Comparison of ENCODE assay signal across 9 mouse cellular contexts in genomic region chr11:26785164-26785563, GRCm38 (mm10).
DNase-seq lines count a peak whose midpoint lies in the region; ATAC-seq lines count a peak whose summit lies in the region.
"Had no signal": no experiment of that assay in that cellular context is flagged by ENCODE, and none has a peak within 500 bp of the region (broad histone marks: within the 10 kb centered on the region; RNA-seq: fewer than 3 reads in every experiment).

No protein-coding gene starts in this region.

- DNase-seq in kidney, adult 9 months, result peak; percentile 5
- no peak for DNase-seq in kidney, postnatal 14 days
- DNase-seq in CD4-positive helper T cell, adult 2 months (ENCODE audit: low read depth, low spot score), result peak; percentile 2
- DNase-seq in ZHBTc4 (ENCODE audit: low read depth, low spot score), result peak; percentile 7
- peak; percentile 44 to 63 for DNase-seq in left cerebral cortex, postnatal 14 days (ENCODE audit: low spot score in 2 of 2)
- no peak for DNase-seq in urinary bladder, adult 2 months (ENCODE audit: low spot score)
- no peak for DNase-seq in testis, postnatal 10 days (ENCODE audit: low spot score)
- DNase-seq: kidney, adult 8-10 months had no signal

- no peak for ATAC-seq in monocyte, adult 5-6 weeks (replicated peaks; ENCODE audit: insufficient number of reproducible peaks, low FRiP score, low TSS enrichment, poor library complexity, severe bottlenecking)

- intact Hi-C loops in left cerebral cortex, postnatal 14 days (cut with DNase I), result no loop called here

Comparison
In these comparisons a context has a peak if more than half of its experiments do, and no peak if none do; other contexts are left out.
1. DNase-seq: peak in kidney, adult 9 months (single experiment), CD4-positive helper T cell, adult 2 months (single experiment), ZHBTc4 (single experiment) and left cerebral cortex, postnatal 14 days (2 of 2); none in kidney, postnatal 14 days (single experiment), urinary bladder, adult 2 months (single experiment) and testis, postnatal 10 days (single experiment).